Mouse (Mus musculus) hindbrain, embryonic 16.5 days (tissue): ENCODE measurements around the gene Cdc42bpg. TPM values are rescaled to one million over a fixed set of nuclear protein-coding genes. Genes with fewer than 3 reads are reported as not detected.

ENCODE experiments used
- ATAC-seq: fragments of 200-750 bp; cut with Nextera tagmentation; 2 replicates; pipeline ENCODE4 v1.8.0; 2017; ENCODE audit warnings: moderate TSS enrichment, moderate library complexity
- H3K27ac ChIP-seq: fragments of 300-500 bp; sonication (generic); 2 replicates; pipeline ENCODE4 v1.5.1; 2014; ENCODE audit warnings: low read depth, mild to moderate bottlenecking, control low read depth, low read length, moderate library complexity
- H3K27me3 ChIP-seq: fragments of 300-500 bp; sonication (generic); replicated peaks from 2 replicates; pipeline ENCODE4 v1.6.1; 2014; ENCODE audit warnings: low read length; ENCODE audit not compliant: control insufficient read depth, insufficient read depth
- H3K36me3 ChIP-seq: fragments of 300-500 bp; sonication (generic); 2 replicates; pipeline ENCODE4 v1.6.1; 2014; ENCODE audit warnings: mild to moderate bottlenecking, low read length, moderate library complexity, mixed read lengths; ENCODE audit not compliant: control insufficient read depth, insufficient read depth
- H3K4me1 ChIP-seq: fragments of 300-500 bp; sonication (generic); 2 replicates; pipeline ENCODE4 v1.6.1; 2014; ENCODE audit warnings: low read depth, low read length; ENCODE audit not compliant: control insufficient read depth, insufficient read depth
- H3K4me2 ChIP-seq: fragments of 300-500 bp; sonication (generic); 2 replicates; pipeline ENCODE4 v1.6.1; 2014; ENCODE audit warnings: mild to moderate bottlenecking, low read length, control low read depth, moderate library complexity
- H3K4me3 ChIP-seq: fragments of 300-500 bp; sonication (generic); 2 replicates; pipeline ENCODE4 v1.5.1; 2014; ENCODE audit warnings: mild to moderate bottlenecking, low read length, control low read depth, moderate library complexity
- H3K9ac ChIP-seq: fragments of 300-500 bp; sonication (generic); 2 replicates; pipeline ENCODE4 v1.6.1; 2014; ENCODE audit warnings: low read depth, mild to moderate bottlenecking, control low read depth, low read length, moderate library complexity
- H3K9me3 ChIP-seq: fragments of 300-500 bp; sonication (generic); 2 replicates; pipeline ENCODE4 v1.6.1; 2014; ENCODE audit warnings: mild to moderate bottlenecking, low read length, moderate library complexity; ENCODE audit not compliant: control insufficient read depth
- WGBS: fragments of 180-500 bp; shearing (Covaris S2); extraction: QIAGEN DNeasy Blood & Tissue Kit; methylation state at CpG from one replicate; pipeline ENCODE4 v1.1.7; 2014; 5-methylcytosine and 5-hydroxymethylcytosine counted together
- polyA plus RNA-seq: library from polyadenylated mRNA; unstranded; fragments of >200 nt; fragmentation: Nextera tagmentation; extraction: Ambion mirVana; gene quantifications from 2 replicates; pipeline ENCODE4 v1.2.1, GENCODE M21; 2015

Cdc42bpg gene
- polyA plus RNA-seq, 1 experiment from 2014 or later = 0.31 TPM

DNA sequence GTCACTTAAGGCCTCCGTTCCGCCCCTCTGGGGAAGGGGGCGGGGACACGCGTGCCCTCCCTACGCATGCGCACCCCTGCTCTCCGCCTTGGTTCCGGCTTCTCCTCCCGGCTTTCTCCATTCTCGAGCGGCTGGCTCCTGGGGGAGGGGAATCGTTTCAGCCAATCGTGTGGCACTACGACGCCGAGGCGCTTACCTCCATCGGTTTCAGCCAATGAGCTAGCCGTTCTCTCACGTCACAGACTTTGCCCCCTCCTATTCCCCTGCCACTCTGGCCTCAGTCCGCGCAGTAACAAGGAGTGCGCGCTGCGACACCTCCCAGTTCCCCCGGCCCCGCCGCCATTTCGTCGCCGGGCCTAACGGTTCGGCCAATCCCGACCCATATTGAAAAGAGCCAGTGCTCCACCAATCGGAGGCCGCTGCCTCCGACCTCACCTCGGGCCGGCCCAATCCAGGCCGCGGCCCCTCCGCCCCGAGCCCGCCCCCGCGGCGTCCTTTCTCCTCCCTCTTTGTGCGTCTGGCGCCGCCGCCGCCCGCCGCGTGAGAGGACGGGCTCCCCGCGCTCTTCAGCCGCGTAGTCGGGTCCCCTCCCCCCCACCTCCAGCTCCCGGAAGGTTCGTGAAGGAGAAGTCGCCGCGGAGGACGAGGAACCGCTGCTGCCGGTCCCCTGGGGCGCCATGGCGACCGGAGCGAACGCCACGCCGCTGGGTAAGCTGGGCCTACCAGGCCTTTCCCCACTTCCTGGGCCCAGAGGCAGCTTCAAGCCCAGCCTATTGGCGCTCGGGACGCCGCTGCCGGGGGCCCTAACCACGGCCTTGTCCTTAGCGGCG lies 57.4 kb downstream of the Cdc42bpg start, which contains the start of gene Sf1:
TSS of gene Sf1 (plus strand) at position 280 of the 830 bp plus-strand sequence.
- ATAC-seq = peak; percentile 99
- Histone ChIP-seq H3K9me3 (no peaks in the 10 kb centered on the region), H3K36me3 (peaks cover 22% of the 10 kb centered on the region), H3K4me3 (peak within 1 kb of the TSS; percentile 98), H3K27me3 (no peaks in the 10 kb centered on the region), H3K9ac (peak within 1 kb of the TSS; percentile 99), H3K4me2 (peak within 1 kb of the TSS; percentile 97), H3K27ac (peak within 1 kb of the TSS; percentile 99), H3K4me1 (peaks cover 20% of the 10 kb centered on the region)
- under 1% methylated on average over 78 of the region's 85 CpGs for WGBS

GRCm38 (mm10) chr19:6364317-6364725 lies 58.1 kb downstream of the Cdc42bpg start:
- peaks cover 27% of the 10 kb centered on the region for H3K36me3 ChIP-seq
- H3K9me3 ChIP-seq = no peaks in the 10 kb centered on the region
- no peak for ATAC-seq
- H3K27me3 ChIP-seq = no peaks in the 10 kb centered on the region
- H3K27ac ChIP-seq = peak overlapping the region; percentile 99
- H3K4me1 ChIP-seq = peaks cover 20% of the 10 kb centered on the region
- H3K9ac ChIP-seq = peak overlapping the region; percentile 99
- under 1% methylated on average over 47 of the region's 55 CpGs for WGBS
- H3K4me3 ChIP-seq = peak overlapping the region; percentile 98
- peak overlapping the region; percentile 97 for H3K4me2 ChIP-seq

- peak overlapping the region; percentile 98 for H3K4me3 ChIP-seq
- peaks cover 30% of the 10 kb centered on the region for H3K36me3 ChIP-seq
- peak overlapping the region; percentile 99 for H3K9ac ChIP-seq
- no peaks in the 10 kb centered on the region for H3K9me3 ChIP-seq
- H3K27ac ChIP-seq = no peak overlapping the region
- no peaks in the 10 kb centered on the region for H3K27me3 ChIP-seq
- no peak for ATAC-seq
- peaks cover 20% of the 10 kb centered on the region for H3K4me1 ChIP-seq
- 9% methylated on average over 2 of the region's 2 CpGs for WGBS
- H3K4me2 ChIP-seq = peak overlapping the region; percentile 97
Observed at GRCm38 (mm10) chr19:6364842-6365241, 58.6 kb downstream of the Cdc42bpg start.

GRCm38 (mm10) chr19:6370175-6370574 lies 63.9 kb downstream of the Cdc42bpg start:
- no peak for ATAC-seq
- H3K36me3 ChIP-seq = peaks cover 78% of the 10 kb centered on the region
- 94% methylated on average over 2 of the region's 2 CpGs for WGBS

DNA sequence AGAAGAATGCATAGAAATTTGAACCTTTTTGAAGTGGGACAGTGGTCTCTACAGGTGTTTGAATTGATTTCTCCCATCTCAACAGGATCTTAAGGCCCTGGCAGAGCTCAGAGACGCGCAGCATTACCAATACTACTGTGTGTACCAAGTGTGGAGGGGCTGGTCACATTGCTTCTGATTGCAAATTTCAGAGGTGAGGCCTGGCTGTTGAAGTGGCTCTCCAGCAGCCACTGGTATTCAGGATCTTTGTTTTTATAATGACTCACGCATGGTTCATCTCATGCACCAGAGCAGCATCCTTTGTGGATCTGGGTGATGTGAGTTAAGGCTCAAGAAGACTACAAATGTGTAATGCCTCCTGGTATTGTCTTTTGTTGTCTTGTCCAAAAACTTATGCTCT lies 66.2 kb downstream of the Cdc42bpg start:
- Histone ChIP-seq H3K36me3 (peaks cover 86% of the 10 kb centered on the region), H3K9me3 (no peaks in the 10 kb centered on the region), H3K4me1 (peaks cover 4% of the 10 kb centered on the region), H3K27me3 (no peaks in the 10 kb centered on the region), H3K27ac (no peak overlapping the region), H3K4me3 (no peak overlapping the region), H3K9ac (no peak overlapping the region), H3K4me2 (no peak overlapping the region)
- 94% methylated on average over 3 of the region's 3 CpGs for WGBS
- no peak for ATAC-seq

More at GRCm38 (mm10) chr19:6370175-6370574, 63.9 kb downstream of the Cdc42bpg start:
- Histone ChIP-seq H3K9ac (no peak overlapping the region), H3K27ac (no peak overlapping the region), H3K27me3 (no peaks in the 10 kb centered on the region), H3K4me3 (no peak overlapping the region), H3K4me2 (no peak overlapping the region), H3K4me1 (peaks cover 8% of the 10 kb centered on the region), H3K9me3 (no peaks in the 10 kb centered on the region)

GRCm38 (mm10) chr19:6373539-6374400 lies 67.5 kb downstream of the Cdc42bpg start:
- H3K4me1 ChIP-seq = peaks cover 7% of the 10 kb centered on the region
- no peak overlapping the region for H3K4me2 ChIP-seq
- no peak overlapping the region for H3K9ac ChIP-seq
- H3K27me3 ChIP-seq = no peaks in the 10 kb centered on the region
- H3K36me3 ChIP-seq = peaks cover 77% of the 10 kb centered on the region
- ATAC-seq = 0 out of 2 replicates have a peak, but pooled peaks have one; percentile 57
- no peak overlapping the region for H3K27ac ChIP-seq
- 67% methylated on average over 12 of the region's 12 CpGs for WGBS
- no peak overlapping the region for H3K4me3 ChIP-seq
- no peaks in the 10 kb centered on the region for H3K9me3 ChIP-seq

DNA sequence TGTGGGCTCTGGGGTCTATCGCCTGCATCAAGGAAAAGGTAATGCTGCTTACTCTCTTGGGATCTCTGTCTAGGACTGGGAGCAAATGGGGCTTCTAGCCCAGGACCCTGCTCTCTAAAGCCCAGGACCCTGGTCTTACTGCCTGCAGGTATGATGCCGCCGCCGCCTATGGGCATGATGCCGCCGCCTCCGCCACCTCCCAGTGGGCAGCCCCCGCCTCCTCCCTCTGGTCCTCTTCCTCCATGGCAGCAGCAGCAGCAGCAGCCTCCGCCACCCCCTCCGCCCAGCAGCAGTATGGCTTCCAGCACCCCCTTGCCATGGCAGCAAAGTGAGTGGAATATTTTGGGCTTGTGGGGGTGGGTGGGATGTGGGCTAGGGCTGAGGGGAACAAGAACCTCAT lies 68.3 kb downstream of the Cdc42bpg start:
- no peaks in the 10 kb centered on the region for H3K9me3 ChIP-seq
- peaks cover 72% of the 10 kb centered on the region for H3K36me3 ChIP-seq
- ATAC-seq = no peak
- WGBS = 94% methylated on average over 10 of the region's 10 CpGs
- H3K4me1 ChIP-seq = peaks cover 7% of the 10 kb centered on the region
- no peaks in the 10 kb centered on the region for H3K27me3 ChIP-seq
- H3K9ac ChIP-seq = no peak overlapping the region
- no peak overlapping the region for H3K4me3 ChIP-seq
- no peak overlapping the region for H3K27ac ChIP-seq
- no peak overlapping the region for H3K4me2 ChIP-seq
